Mouse (Mus musculus) liver, embryonic 12.5 days (tissue): ENCODE data around the gene Zfp652. TPM values are rescaled to one million over a fixed set of nuclear protein-coding genes. Genes with fewer than 3 reads are reported as not detected.

Source experiments
- ATAC-seq: fragments of 200-750 bp; cut with Nextera tagmentation; 2 replicates; pipeline ENCODE4 v1.8.0; 2017; ENCODE audit warnings: moderate number of reproducible peaks, mild to moderate bottlenecking, moderate library complexity
- H3K27ac ChIP-seq: fragments of 300-500 bp; sonication (generic); 2 replicates; pipeline ENCODE4 v1.5.1; 2016; ENCODE audit warnings: mild to moderate bottlenecking
- H3K27me3 ChIP-seq: fragments of 300-500 bp; sonication (generic); replicated peaks from 2 replicates; pipeline ENCODE4 v1.6.1; 2016; ENCODE audit warnings: mild to moderate bottlenecking, moderate library complexity
- H3K36me3 ChIP-seq: fragments of 300-500 bp; sonication (generic); 2 replicates; pipeline ENCODE4 v1.6.1; 2016; ENCODE audit warnings: mild to moderate bottlenecking, moderate library complexity
- H3K4me1 ChIP-seq: fragments of 300-500 bp; sonication (generic); 2 replicates; pipeline ENCODE4 v1.6.1; 2016
- H3K4me2 ChIP-seq: fragments of 300-500 bp; sonication (generic); 2 replicates; pipeline ENCODE4 v1.6.1; 2016; ENCODE audit warnings: mild to moderate bottlenecking, moderate library complexity
- H3K4me3 ChIP-seq: fragments of 300-500 bp; sonication (generic); 2 replicates; pipeline ENCODE4 v1.5.1; 2016; ENCODE audit warnings: mild to moderate bottlenecking, moderate library complexity
- H3K9ac ChIP-seq: fragments of 300-500 bp; sonication (generic); 2 replicates; pipeline ENCODE4 v1.6.1; 2016; ENCODE audit warnings: mild to moderate bottlenecking, moderate library complexity
- H3K9me3 ChIP-seq: fragments of 300-500 bp; sonication (generic); replicated peaks from 2 replicates; pipeline ENCODE4 v1.6.1; 2016; ENCODE audit warnings: mild to moderate bottlenecking, moderate library complexity
- WGBS: fragments of 180-500 bp; shearing (Covaris S2); methylation state at CpG from one replicate; pipeline ENCODE4 v1.1.7; 2016; ENCODE audit not compliant: insufficient replicate concordance; 5-methylcytosine and 5-hydroxymethylcytosine counted together
- polyA plus RNA-seq: library from polyadenylated mRNA; unstranded; fragments of >200 nt; fragmentation: Nextera tagmentation; extraction: Ambion mirVana; gene quantifications from 2 replicates; pipeline ENCODE4 v1.2.1, GENCODE M21; 2016

Gene Zfp652
- polyA plus RNA-seq, 1 experiment from 2014 or later, result 8.9 TPM

GRCm38 (mm10) chr11:95834742-95835710, 122.6 kb downstream of the Zfp652 start:
- peak overlapping the region; percentile 79 for H3K27ac ChIP-seq
- peaks cover 67% of the 10 kb centered on the region for H3K27me3 ChIP-seq
- ATAC-seq, result peak; percentile 83
- H3K9ac ChIP-seq, result peak overlapping the region; percentile 58
- no peaks in the 10 kb centered on the region for H3K9me3 ChIP-seq
- H3K36me3 ChIP-seq, result peaks cover 9% of the 10 kb centered on the region
- WGBS, result 4% methylated on average over 15 of the region's 15 CpGs
- peaks cover 78% of the 10 kb centered on the region for H3K4me1 ChIP-seq
- H3K4me2 ChIP-seq, result peak overlapping the region; percentile 64
- H3K4me3 ChIP-seq, result peak overlapping the region; percentile 31

DNA sequence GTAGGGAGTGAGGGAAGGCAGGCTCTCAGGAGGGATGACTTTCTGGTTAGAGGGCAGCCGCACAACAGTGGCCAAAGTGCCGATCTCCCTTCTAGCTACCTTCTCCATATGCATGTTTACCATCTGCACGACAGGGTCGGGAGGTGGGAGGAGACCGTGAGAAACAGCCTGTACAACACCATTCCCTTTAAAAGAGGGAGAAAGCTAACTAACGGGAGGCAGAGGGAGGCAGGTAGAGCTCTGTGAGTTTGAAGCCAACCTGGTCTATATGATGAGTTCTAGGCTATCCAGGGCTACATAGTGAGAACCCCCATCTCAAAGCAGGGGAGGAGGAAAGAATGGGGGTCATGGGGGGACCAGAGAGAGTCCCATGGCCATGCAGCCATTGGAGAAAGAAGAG, 123.4 kb downstream of the Zfp652 start:
- 24% methylated on average over 6 of the region's 6 CpGs for WGBS

DNA sequence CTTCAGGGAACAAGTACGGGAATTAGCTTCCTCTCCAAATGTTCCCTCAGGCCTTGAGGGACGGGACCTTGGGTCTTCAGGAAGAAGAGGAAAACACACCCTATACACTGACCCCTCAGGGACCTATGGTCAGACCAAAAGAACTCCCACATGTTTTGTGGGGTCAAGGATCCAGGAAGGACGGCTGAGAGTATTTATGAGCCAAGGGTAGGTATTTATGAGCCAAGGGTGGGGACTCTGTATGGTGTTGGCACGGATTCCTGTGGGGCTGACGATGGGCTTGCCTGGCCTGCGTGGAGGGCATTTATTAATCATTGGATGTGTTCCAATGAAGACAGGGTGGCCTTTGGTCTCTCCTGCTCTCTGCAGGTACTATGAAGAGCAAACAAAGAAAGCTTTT, 124.0 kb downstream of the Zfp652 start:
- Histone ChIP-seq H3K36me3 (no peaks in the 10 kb centered on the region; the same call in 1 of the 2 replicates), H3K4me3 (no peak overlapping the region), H3K27me3 (peaks cover 64% of the 10 kb centered on the region), H3K4me2 (no peak overlapping the region), H3K4me1 (peaks cover 74% of the 10 kb centered on the region), H3K27ac (no peak overlapping the region), H3K9ac (no peak overlapping the region), H3K9me3 (no peaks in the 10 kb centered on the region)
- no peak for ATAC-seq
- 76% methylated on average over 6 of the region's 6 CpGs for WGBS

More for the DNA sequence above, 123.4 kb downstream of the Zfp652 start:
- Histone ChIP-seq H3K36me3 (peaks cover 4% of the 10 kb centered on the region), H3K4me3 (no peak overlapping the region), H3K4me1 (peaks cover 74% of the 10 kb centered on the region), H3K27me3 (peaks cover 64% of the 10 kb centered on the region), H3K9ac (peak overlapping the region; percentile 58), H3K27ac (peak overlapping the region; percentile 79), H3K9me3 (no peaks in the 10 kb centered on the region), H3K4me2 (peak overlapping the region; percentile 64)
- no peak for ATAC-seq

DNA sequence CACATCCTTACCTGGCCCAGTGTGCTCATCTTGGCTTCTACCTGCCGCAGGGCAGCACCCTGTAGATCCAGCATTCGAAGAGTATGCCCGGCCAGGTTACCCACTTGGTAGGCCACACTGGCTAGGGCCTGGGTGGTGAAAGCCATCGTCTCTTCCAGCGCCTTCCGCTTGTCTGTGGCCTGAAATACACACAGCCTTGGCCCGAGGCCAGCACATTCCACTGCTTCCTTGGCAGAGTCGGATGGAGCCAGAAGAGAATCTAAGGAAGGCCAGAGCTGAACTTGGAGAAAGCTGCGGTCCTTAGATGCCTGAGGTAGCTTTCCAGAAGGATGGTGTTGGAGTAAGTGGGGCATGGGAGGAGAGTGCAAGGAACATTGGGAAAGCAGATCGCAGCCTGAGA, 124.6 kb downstream of the Zfp652 start, which contains the start of gene Gngt2:
TSS of gene Gngt2 (plus strand) at position 158 of the 400 bp plus-strand sequence.
- ATAC-seq, result no peak
- Histone ChIP-seq H3K4me2 (peak within 1 kb of the TSS; percentile 64; the same call in 1 of the 2 replicates), H3K9me3 (no peaks in the 10 kb centered on the region), H3K36me3 (no peaks in the 10 kb centered on the region), H3K27ac (peak within 1 kb of the TSS; percentile 57), H3K27me3 (peaks cover 62% of the 10 kb centered on the region), H3K4me1 (peaks cover 77% of the 10 kb centered on the region), H3K4me3 (no peak within 1 kb of the TSS), H3K9ac (no peak within 1 kb of the TSS)
- WGBS, result 78% methylated on average over 10 of the region's 10 CpGs

DNA sequence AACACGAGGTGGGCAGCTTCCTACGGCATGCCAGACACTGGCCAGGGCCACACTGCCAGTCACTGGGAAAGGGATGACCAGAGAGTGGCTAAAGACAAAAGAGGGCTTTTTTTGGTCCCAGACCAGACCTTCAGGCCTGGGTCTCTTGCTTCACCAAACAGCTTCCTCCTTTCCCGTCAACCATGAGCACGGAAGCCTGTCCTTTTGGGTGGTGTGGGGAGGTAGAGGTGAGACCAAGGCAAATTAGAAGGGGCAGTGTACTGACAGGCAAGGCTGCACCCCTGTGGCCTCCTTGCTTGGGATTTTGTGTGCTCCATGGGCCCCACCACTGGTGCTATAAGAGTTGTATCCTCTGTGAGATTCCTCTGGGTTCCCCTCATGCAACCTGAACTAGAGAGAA, 126.1 kb downstream of the Zfp652 start:
- no peak for ATAC-seq
- WGBS, result 53% methylated on average over 4 of the region's 4 CpGs
- H3K4me3 ChIP-seq, result no peak overlapping the region
- no peaks in the 10 kb centered on the region for H3K9me3 ChIP-seq
- no peak overlapping the region for H3K4me2 ChIP-seq
- peaks cover 56% of the 10 kb centered on the region for H3K27me3 ChIP-seq
- H3K4me1 ChIP-seq, result peaks cover 87% of the 10 kb centered on the region
- H3K9ac ChIP-seq, result no peak overlapping the region
- H3K36me3 ChIP-seq, result no peaks in the 10 kb centered on the region
- H3K27ac ChIP-seq, result 0 out of 2 replicates have a peak overlapping the region, but pooled peaks have one; percentile 7

DNA sequence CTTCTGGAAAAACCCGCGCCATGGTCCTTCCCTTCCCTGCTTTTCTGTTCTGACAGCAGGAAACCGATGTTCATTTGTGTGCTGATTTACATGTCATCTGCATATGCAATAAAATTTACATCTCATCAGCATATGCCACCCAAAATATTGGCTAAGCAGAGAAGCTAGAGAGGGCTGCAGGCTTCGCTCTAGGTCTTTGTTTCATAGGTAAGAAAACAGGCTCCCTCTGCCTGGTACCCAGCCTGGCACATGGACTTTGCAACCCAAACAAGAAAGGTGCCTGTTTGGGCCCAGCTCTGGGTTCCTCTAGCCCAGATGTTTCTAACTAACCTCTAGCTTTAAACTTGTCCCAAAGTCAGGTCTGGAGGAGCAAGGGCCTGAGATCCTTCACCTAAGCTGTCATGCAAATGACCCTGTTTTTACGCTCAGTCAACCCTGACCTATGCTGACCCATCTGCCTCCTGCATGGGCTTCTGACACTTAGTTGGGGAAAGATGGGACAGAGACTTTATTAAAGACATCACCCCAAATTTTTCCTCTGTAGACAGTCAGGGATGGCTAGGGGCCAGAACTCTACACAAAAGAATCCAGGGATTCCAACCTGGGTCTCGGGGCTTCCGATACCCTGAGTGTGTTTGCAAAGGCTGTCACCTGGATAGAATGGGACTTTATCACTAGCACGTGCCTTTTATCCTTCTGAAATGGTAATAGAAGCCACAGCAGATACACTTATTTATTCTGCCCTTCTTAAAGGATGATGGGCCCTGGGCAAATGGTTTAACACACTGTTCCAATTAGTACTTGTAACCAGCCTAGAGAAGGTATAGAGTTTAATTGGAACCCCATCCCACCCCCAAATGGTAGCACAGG, 126.8 kb downstream of the Zfp652 start:
- H3K4me1 ChIP-seq, result peaks cover 83% of the 10 kb centered on the region
- no peak overlapping the region for H3K27ac ChIP-seq
- H3K4me2 ChIP-seq, result peak overlapping the region; percentile 13; the same call in 1 of the 2 replicates
- H3K27me3 ChIP-seq, result peaks cover 55% of the 10 kb centered on the region
- no peaks in the 10 kb centered on the region for H3K36me3 ChIP-seq
- WGBS, result 67% methylated on average over 8 of the region's 8 CpGs
- H3K4me3 ChIP-seq, result no peak overlapping the region
- no peak overlapping the region for H3K9ac ChIP-seq
- H3K9me3 ChIP-seq, result no peaks in the 10 kb centered on the region
- ATAC-seq, result no peak

DNA sequence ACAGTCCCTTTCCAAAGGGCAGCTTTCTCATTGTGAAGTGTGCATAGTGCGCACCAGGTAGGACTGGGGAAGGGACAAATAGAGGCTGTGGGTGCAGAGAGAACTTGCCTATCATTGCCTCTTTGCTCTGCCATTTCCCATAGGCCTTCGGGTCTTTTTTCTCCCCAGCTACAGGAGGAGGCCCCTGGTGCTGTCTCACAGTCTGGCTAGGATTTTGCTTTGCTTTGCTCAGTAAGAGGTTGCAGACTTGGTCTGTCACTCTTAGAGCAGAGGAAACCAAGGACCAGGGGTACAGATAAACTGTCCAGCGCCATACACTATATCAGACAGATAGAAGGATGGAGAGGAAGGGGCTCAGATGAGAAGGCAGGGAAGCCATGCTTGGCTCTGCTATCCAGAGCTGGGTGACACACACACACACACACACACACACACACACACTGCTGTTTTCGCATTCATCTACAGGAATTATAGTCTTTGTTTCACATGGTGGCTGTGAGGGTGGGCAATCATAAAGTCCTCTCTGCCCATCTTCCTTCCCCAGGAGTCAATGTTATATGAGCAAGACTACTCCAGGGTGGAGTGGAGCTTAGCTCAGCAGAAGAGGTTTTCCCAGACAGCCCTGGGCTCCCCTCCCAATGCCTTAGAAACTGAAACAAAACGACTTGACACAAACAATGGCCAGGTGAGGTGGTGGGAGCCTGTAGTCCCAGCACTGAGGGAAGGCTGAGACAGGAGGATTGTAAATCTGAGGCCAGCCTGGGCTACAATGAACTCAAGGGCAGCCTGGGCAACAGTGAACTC, 128.4 kb downstream of the Zfp652 start:
- H3K9ac ChIP-seq, result no peak overlapping the region; the same call in 1 of the 2 replicates
- WGBS, result 49% methylated on average over 5 of the region's 5 CpGs

DNA sequence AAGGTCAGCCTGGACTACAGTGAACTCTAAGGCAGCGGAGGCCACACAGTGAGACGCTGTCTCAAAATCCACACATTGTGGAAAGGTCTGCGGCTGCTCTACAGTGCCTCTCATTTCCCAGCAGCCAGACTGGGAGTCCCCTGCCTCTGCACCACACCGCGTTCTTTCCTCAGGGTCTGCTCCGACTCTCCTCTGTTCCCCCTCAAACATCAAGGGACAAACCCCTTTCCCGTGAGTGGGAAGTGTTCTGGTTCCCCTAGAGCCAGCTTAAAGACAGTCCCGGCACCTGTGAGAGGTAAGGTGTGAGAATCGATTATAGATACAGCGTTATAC, 129.0 kb downstream of the Zfp652 start:
- peak overlapping the region; percentile 56 for H3K4me2 ChIP-seq
- H3K9me3 ChIP-seq, result no peaks in the 10 kb centered on the region
- H3K4me1 ChIP-seq, result peaks cover 61% of the 10 kb centered on the region
- WGBS, result 39% methylated on average over 10 of the region's 10 CpGs
- peaks cover 56% of the 10 kb centered on the region for H3K27me3 ChIP-seq
- peak overlapping the region; percentile 45; the same call in 1 of the 2 replicates for H3K9ac ChIP-seq
- no peaks in the 10 kb centered on the region for H3K36me3 ChIP-seq
- H3K4me3 ChIP-seq, result peak overlapping the region; percentile 36
- no peak for ATAC-seq
- H3K27ac ChIP-seq, result peak overlapping the region; percentile 39; the same call in 1 of the 2 replicates

More for the DNA sequence above, 128.4 kb downstream of the Zfp652 start:
- no peaks in the 10 kb centered on the region for H3K9me3 ChIP-seq
- H3K36me3 ChIP-seq, result no peaks in the 10 kb centered on the region
- H3K4me3 ChIP-seq, result peak overlapping the region; percentile 36
- peaks cover 66% of the 10 kb centered on the region for H3K4me1 ChIP-seq
- H3K27me3 ChIP-seq, result peaks cover 55% of the 10 kb centered on the region
- peak overlapping the region; percentile 56 for H3K4me2 ChIP-seq
- no peak for ATAC-seq
- peak overlapping the region; percentile 39; the same call in 1 of the 2 replicates for H3K27ac ChIP-seq

DNA sequence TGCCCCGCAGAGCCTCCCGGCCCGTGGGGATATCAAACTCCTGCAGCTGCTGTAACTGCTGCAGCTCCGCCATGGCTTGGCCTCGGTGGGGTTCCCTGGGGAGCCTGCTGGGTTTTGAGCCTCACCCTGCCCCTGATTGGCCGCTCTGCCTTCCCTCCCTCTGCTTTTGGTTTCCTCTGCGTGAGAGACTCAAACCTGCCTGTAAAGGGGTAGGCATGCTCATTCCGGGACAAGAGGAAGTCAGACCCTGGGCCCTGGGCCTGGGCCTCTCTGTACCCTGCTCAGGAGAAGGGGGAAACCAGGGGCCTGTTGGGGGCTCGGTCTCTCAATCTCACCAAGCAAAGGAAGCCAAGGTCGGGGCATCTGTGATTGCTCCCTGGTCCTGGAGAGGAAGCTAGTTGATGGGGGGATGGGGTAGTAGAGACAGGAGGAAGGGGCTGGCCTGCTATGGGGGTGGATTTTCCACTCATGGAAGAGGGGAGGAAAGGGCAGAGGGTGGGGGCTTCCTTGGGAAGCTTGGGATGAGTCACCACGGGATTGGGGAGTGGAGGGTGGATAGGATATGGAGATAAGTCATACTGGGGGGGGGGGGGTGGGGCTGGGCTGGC, 129.7 kb downstream of the Zfp652 start, which contains the start of gene Abi3:
TSS of gene Abi3 (minus strand) at position 403 of the 608 bp plus-strand sequence.
- H3K4me2 ChIP-seq, result peak within 1 kb of the TSS; percentile 56
- H3K27ac ChIP-seq, result peak within 1 kb of the TSS; percentile 39
- peaks cover 50% of the 10 kb centered on the region for H3K27me3 ChIP-seq
- H3K9me3 ChIP-seq, result no peaks in the 10 kb centered on the region
- H3K4me1 ChIP-seq, result peaks cover 53% of the 10 kb centered on the region
- 5% methylated on average over 11 of the region's 11 CpGs for WGBS
- peak within 1 kb of the TSS; percentile 36 for H3K4me3 ChIP-seq
- H3K9ac ChIP-seq, result peak within 1 kb of the TSS; percentile 45
- ATAC-seq, result peak; percentile 76
- no peaks in the 10 kb centered on the region for H3K36me3 ChIP-seq

- Histone ChIP-seq H3K27ac (peak overlapping the region; percentile 31), H3K36me3 (no peaks in the 10 kb centered on the region), H3K27me3 (peaks cover 51% of the 10 kb centered on the region), H3K9ac (no peak overlapping the region), H3K4me1 (peaks cover 49% of the 10 kb centered on the region), H3K9me3 (no peaks in the 10 kb centered on the region), H3K4me2 (peak overlapping the region; percentile 56), H3K4me3 (no peak overlapping the region)
- ATAC-seq, result no peak
- WGBS, result 34% methylated on average over 5 of the region's 5 CpGs
These were observed 130.5 kb downstream of the Zfp652 start for GRCm38 (mm10) chr11:95842953-95843352.
